Mouse (Mus musculus): ENCODE results near the gene Tada3.

GRCm38 (mm10) chr6:113344321-113344720, 33.4 kb downstream of the Tada3 start:
- TF ChIP-seq CTCF (IDR thresholded peaks at IDR 0.05; ENCODE audit: extremely low read depth, insufficient read length, insufficient replicate concordance, low read depth, low read length), result no peak
- no peak for TF ChIP-seq POLR2A (IDR thresholded peaks at IDR 0.05; ENCODE audit: low read depth, low read length)
